Mouse (Mus musculus) heart, adult 2 months (tissue): ENCODE results near the gene Josd1.

ENCODE experiments used
- CTCF ChIP-seq: fragments of 200-600 bp; IDR thresholded peaks from 2 replicates; pipeline ENCODE4 v1.8.1; 2022; ENCODE audit warnings: antibody characterized with exemption, mild to moderate bottlenecking, moderate library complexity
- EP300 ChIP-seq: fragments of 200-500 bp; IDR thresholded peaks from 2 replicates; pipeline ENCODE4 v1.6.1; 2011; ENCODE audit warnings: low read depth, low read length, control low read depth; ENCODE audit not compliant: insufficient read depth
- POLR2A ChIP-seq: fragments of 200-500 bp; IDR thresholded peaks from 2 replicates; pipeline ENCODE4 v1.6.1; 2011; ENCODE audit warnings: mild to moderate bottlenecking, low read depth, low read length, control low read depth; ENCODE audit not compliant: insufficient read depth

- TF ChIP-seq POLR2A (no peak), EP300 (no peak), CTCF (no peak)
Observed at GRCm38 (mm10) chr15:79684616-79685015, 3.1 kb downstream of the Josd1 start.
